Mouse (Mus musculus) stomach, postnatal 0 days (tissue): ENCODE data around the gene Tcaim. TPM values are rescaled to one million over a fixed set of nuclear protein-coding genes. Genes with fewer than 3 reads are reported as not detected.
A peak's percentile ranks its signal among the peaks of the same experiment; 100 is the strongest.

ENCODE experiments used
- ATAC-seq: fragments of 200-750 bp; cut with Nextera tagmentation; 2 replicates; pipeline ENCODE4 v1.8.0; 2017; ENCODE audit not compliant: low FRiP score, low TSS enrichment
- DNase-seq: peaks from one replicate; pipeline ENCODE4 v3.0.0-alpha.2; 2016; ENCODE audit warnings: low spot score
- H3K27ac ChIP-seq: fragments of 300-500 bp; sonication (generic); replicated peaks from 2 replicates; pipeline ENCODE4 v1.5.1; 2014; ENCODE audit warnings: mild to moderate bottlenecking, control low read depth
- H3K27me3 ChIP-seq: fragments of 300-500 bp; sonication (generic); 2 replicates; pipeline ENCODE4 v1.6.1; 2014; ENCODE audit warnings: low read length; ENCODE audit not compliant: control insufficient read depth, insufficient read depth
- H3K36me3 ChIP-seq: fragments of 300-500 bp; sonication (generic); 2 replicates; pipeline ENCODE4 v1.6.1; 2014; ENCODE audit warnings: low read length, mixed read lengths; ENCODE audit not compliant: control insufficient read depth, insufficient read depth
- H3K4me1 ChIP-seq: fragments of 300-500 bp; sonication (generic); replicated peaks from 2 replicates; pipeline ENCODE4 v1.6.1; 2014; ENCODE audit warnings: antibody characterized with exemption; ENCODE audit not compliant: control insufficient read depth, insufficient read depth
- H3K4me2 ChIP-seq: fragments of 300-500 bp; sonication (generic); replicated peaks from 2 replicates; pipeline ENCODE4 v1.6.1; 2014; ENCODE audit warnings: low read depth, mild to moderate bottlenecking, control low read depth, moderate library complexity
- H3K4me3 ChIP-seq: fragments of 300-500 bp; sonication (generic); 2 replicates; pipeline ENCODE4 v1.5.1; 2014; ENCODE audit warnings: low read depth, low read length, control low read depth
- H3K9ac ChIP-seq: fragments of 300-500 bp; sonication (generic); 2 replicates; pipeline ENCODE4 v1.6.1; 2014; ENCODE audit warnings: mild to moderate bottlenecking, low read length, control low read depth, mixed read lengths
- H3K9me3 ChIP-seq: fragments of 300-500 bp; sonication (generic); 2 replicates; pipeline ENCODE4 v1.6.1; 2016; ENCODE audit warnings: low read length; ENCODE audit not compliant: control insufficient read depth
- CTCF ChIP-seq: IDR thresholded peaks from 2 replicates; pipeline ENCODE4 v1.5.1; 2016; ENCODE audit warnings: antibody characterized with exemption, low read depth, mild to moderate bottlenecking, moderate library complexity
- EP300 ChIP-seq: optimal IDR thresholded peaks from 2 replicates; pipeline ENCODE3; 2016; ENCODE audit warnings: antibody characterized with exemption
- WGBS: fragments of 180-500 bp; shearing (Covaris S2); extraction: QIAGEN DNeasy Blood & Tissue Kit; methylation state at CpG from one replicate; pipeline ENCODE4 v1.1.7; 2014; 5-methylcytosine and 5-hydroxymethylcytosine counted together
- polyA plus RNA-seq: library from polyadenylated mRNA; unstranded; fragments of >200 nt; fragmentation: Nextera tagmentation; extraction: Ambion mirVana; gene quantifications from 2 replicates; pipeline ENCODE4 v1.2.1, GENCODE M21; 2015

Gene Tcaim
- polyA plus RNA-seq, 1 experiment from 2014 or later, result 2.8 TPM

- no peaks in the 10 kb centered on the region; the same call in 1 of the 2 replicates for H3K4me1 ChIP-seq
- H3K4me2 ChIP-seq, result peak overlapping the region; percentile 54
- H3K9ac ChIP-seq, result peak overlapping the region; percentile 88; the same call in 1 of the 2 replicates
- peak overlapping the region; percentile 79 for H3K4me3 ChIP-seq
- ATAC-seq (peak; percentile 36), DNase-seq (no peak)
- peaks cover 8% of the 10 kb centered on the region for H3K36me3 ChIP-seq
- no peaks in the 10 kb centered on the region for H3K27me3 ChIP-seq
- H3K27ac ChIP-seq, result no peak overlapping the region
- TF ChIP-seq CTCF (no peak), EP300 (no peak)
- WGBS, result 70% methylated on average over 4 of the region's 4 CpGs
- H3K9me3 ChIP-seq, result peaks cover 8% of the 10 kb centered on the region; the same call in 1 of the 2 replicates
Measured at GRCm38 (mm10) chr9:122866192-122866591, 60.9 kb downstream of the Tcaim start.

DNA sequence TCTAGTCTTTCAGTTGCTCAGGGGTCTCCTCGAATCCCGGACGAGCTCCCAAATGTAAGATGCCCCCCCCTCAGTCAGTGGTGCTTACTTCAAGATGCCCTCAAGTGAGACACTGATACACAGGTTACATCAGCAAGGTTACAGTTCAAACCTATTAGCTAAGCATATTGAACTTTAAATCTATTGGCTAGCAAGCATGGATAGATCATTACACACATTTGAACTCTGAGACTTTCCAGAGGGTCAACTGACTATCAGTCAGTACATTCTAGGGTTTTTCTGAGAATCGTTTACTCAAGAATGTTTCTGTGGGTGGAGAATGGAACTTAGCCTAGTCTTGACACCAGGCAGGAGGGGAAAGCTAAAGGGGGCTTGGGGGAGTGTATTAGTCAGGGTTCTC is 67.3 kb downstream of the Tcaim start:
- ATAC-seq (no peak), DNase-seq (no peak)
- Histone ChIP-seq H3K9me3 (no peaks in the 10 kb centered on the region), H3K4me1 (no peaks in the 10 kb centered on the region), H3K27me3 (no peaks in the 10 kb centered on the region), H3K36me3 (no peaks in the 10 kb centered on the region), H3K9ac (no peak overlapping the region), H3K27ac (no peak overlapping the region), H3K4me3 (no peak overlapping the region), H3K4me2 (no peak overlapping the region)
- WGBS, result 84% methylated on average over 4 of the region's 4 CpGs
- no peak for TF ChIP-seq CTCF
- TF ChIP-seq EP300, result no peak

- H3K36me3 ChIP-seq, result no peaks in the 10 kb centered on the region
- H3K4me1 ChIP-seq, result no peaks in the 10 kb centered on the region
- H3K4me2 ChIP-seq, result no peak overlapping the region
- 66% methylated on average over 1 of the region's 1 CpGs for WGBS
- H3K4me3 ChIP-seq, result no peak overlapping the region
- no peaks in the 10 kb centered on the region for H3K27me3 ChIP-seq
- DNase-seq (no peak), ATAC-seq (0 out of 2 replicates have a peak, but pooled peaks have one; percentile 28)
- no peaks in the 10 kb centered on the region for H3K9me3 ChIP-seq
- no peak for TF ChIP-seq EP300
- TF ChIP-seq CTCF, result no peak
- H3K27ac ChIP-seq, result no peak overlapping the region
- no peak overlapping the region for H3K9ac ChIP-seq
Measured at GRCm38 (mm10) chr9:122874653-122875052, 69.3 kb downstream of the Tcaim start.

DNA sequence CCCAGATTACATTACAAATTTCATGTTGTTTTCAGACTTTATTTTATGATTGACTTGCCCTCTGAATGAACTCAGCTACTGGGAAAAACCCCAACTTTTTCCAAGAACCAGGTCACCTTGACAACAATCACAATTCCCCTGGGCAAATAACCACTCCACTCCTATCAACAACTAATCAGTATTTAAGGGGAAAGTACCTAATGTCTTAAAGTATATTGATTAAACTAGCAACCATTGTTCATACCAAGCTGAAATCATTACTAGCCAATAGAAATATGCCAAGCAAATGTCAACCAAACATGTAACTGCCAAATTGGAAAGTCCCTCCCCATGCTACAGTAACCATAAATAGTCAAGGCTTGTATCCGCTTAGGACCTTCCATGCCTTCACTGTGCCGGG is 69.8 kb downstream of the Tcaim start:
- 70% methylated on average over 2 of the region's 2 CpGs for WGBS
- TF ChIP-seq EP300 (no peak), CTCF (no peak)
- H3K4me1 ChIP-seq, result no peaks in the 10 kb centered on the region
- H3K9me3 ChIP-seq, result no peaks in the 10 kb centered on the region
- H3K27me3 ChIP-seq, result no peaks in the 10 kb centered on the region
- H3K4me2 ChIP-seq, result no peak overlapping the region
- ATAC-seq (peak; percentile 87), DNase-seq (peak; percentile 37)
- H3K27ac ChIP-seq, result no peak overlapping the region
- H3K9ac ChIP-seq, result no peak overlapping the region
- H3K36me3 ChIP-seq, result no peaks in the 10 kb centered on the region
- no peak overlapping the region for H3K4me3 ChIP-seq

GRCm38 (mm10) chr9:122885385-122885784 is 80.0 kb downstream of the Tcaim start, which contains the start of gene Zkscan7:
Gene Zkscan7 (plus strand): TSS chr9:122885685.
- Histone ChIP-seq H3K27ac (no peak within 1 kb of the TSS), H3K9me3 (no peaks in the 10 kb centered on the region), H3K4me1 (0 out of 2 replicates have a peak, but pooled peaks cover 3% of the 10 kb centered on the region), H3K4me3 (peak within 1 kb of the TSS; percentile 75), H3K9ac (peak within 1 kb of the TSS; percentile 80; the same call in 1 of the 2 replicates), H3K27me3 (no peaks in the 10 kb centered on the region), H3K36me3 (no peaks in the 10 kb centered on the region), H3K4me2 (peak within 1 kb of the TSS; percentile 87)
- TF ChIP-seq EP300, result no peak
- no peak for TF ChIP-seq CTCF
- ATAC-seq (no peak), DNase-seq (no peak)
- 87% methylated on average over 3 of the region's 3 CpGs for WGBS

Other genes starting within 250 kb of the Tcaim start
- gene Topaz1, start 58.2 kb upstream of the Tcaim start, polyA plus RNA-seq, result not detected in 2 replicates
- 0.32 TPM in 1 of 2 replicates, not detected in the other for gene Gm35549, start 38.5 kb downstream of the Tcaim start, polyA plus RNA-seq
- gene Zfp445, start 60.5 kb downstream of the Tcaim start, polyA plus RNA-seq, result 17.0 and 19.2 TPM in 2 replicates
- 2.0 and 2.6 TPM in 2 replicates for gene Zkscan7, start 80.1 kb downstream of the Tcaim start, polyA plus RNA-seq
- gene Zfp105, start 117.5 kb downstream of the Tcaim start, polyA plus RNA-seq, result 5.2 and 5.4 TPM in 2 replicates
- gene 1110059G10Rik, start 145.5 kb downstream of the Tcaim start, polyA plus RNA-seq, result 31.0 and 32.2 TPM in 2 replicates
- gene Kif15, start 145.5 kb downstream of the Tcaim start, polyA plus RNA-seq, result 7.3 and 9.3 TPM in 2 replicates
- 28.3 and 30.1 TPM in 2 replicates for gene Tmem42, start 215.8 kb downstream of the Tcaim start, polyA plus RNA-seq
- gene Tgm4, start 229.2 kb downstream of the Tcaim start, polyA plus RNA-seq, result 0.44 and 0.52 TPM in 2 replicates